Mouse (Mus musculus) heart, postnatal 0 days (tissue): ENCODE results near the gene Wfdc9.

ENCODE experiments used
- CTCF ChIP-seq: IDR thresholded peaks from 2 replicates; pipeline ENCODE4 v1.5.1; 2016; ENCODE audit warnings: antibody characterized with exemption, control low read depth, low read depth
- EP300 ChIP-seq: IDR thresholded peaks from 2 replicates; pipeline ENCODE4 v1.6.1; 2016; ENCODE audit warnings: antibody characterized with exemption, low read depth

DNA sequence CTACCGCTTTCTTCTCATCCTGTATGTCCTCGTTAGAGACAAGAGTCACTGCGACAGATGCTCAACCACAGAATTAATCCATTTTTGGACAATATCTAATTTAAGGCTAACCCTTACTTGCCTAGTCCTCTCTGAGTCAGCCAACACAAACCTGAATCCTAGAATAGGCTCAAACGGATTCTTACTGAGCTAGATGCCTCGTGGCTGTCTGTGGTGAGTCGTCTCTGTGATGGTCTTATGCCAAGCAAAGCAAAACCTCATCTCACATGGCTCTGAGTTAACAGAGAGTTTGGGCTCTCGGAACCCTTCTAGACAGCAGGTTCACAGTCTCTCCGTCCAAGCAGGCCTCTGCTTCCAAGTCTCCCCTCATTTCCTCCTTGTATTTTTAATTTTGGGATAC is 52.0 kb downstream of the Wfdc9 start:
- TF ChIP-seq CTCF (no peak), EP300 (no peak)
